ENCODE assay signal across 20 mouse cellular contexts in genomic region chr5:14539961-14540627, GRCm38 (mm10). TPM values are rescaled to one million over a fixed set of nuclear protein-coding genes. Genes with fewer than 3 reads are reported as not detected.
DNase-seq lines count a peak whose midpoint lies in the region; ATAC-seq lines count a peak whose summit lies in the region.
"Had no signal": no experiment of that assay in that cellular context is flagged by ENCODE, and none has a peak within 500 bp of the region (broad histone marks: within the 10 kb centered on the region; RNA-seq: fewer than 3 reads in every experiment).

No protein-coding gene starts in this region.

- no peak overlapping the region for H3K4me3 ChIP-seq in hindbrain, embryonic 12.5 days
- H3K4me3 ChIP-seq in hindbrain, embryonic 14.5 days (replicated peaks; ENCODE audit: low read length): no peak overlapping the region
- no peak overlapping the region for H3K4me3 ChIP-seq in midbrain, embryonic 11.5 days (ENCODE audit: low read depth, low read length)
- no peak overlapping the region for H3K4me3 ChIP-seq in midbrain, embryonic 10.5 days
- H3K4me3 ChIP-seq in hindbrain, embryonic 15.5 days: no peak overlapping the region
- no peak overlapping the region for H3K4me3 ChIP-seq in midbrain, embryonic 15.5 days
- H3K4me3 ChIP-seq: heart, embryonic 15.5 days; limb, embryonic 13.5 days; liver, embryonic 15.5 days; neural tube, embryonic 15.5 days had no signal

- H3K36me3 ChIP-seq in hindbrain, embryonic 12.5 days: peaks cover 12% of the 10 kb centered on the region
- H3K36me3 ChIP-seq in hindbrain, embryonic 14.5 days (replicated peaks; ENCODE audit: control insufficient read depth, insufficient read depth): peaks cover 20% of the 10 kb centered on the region
- H3K36me3 ChIP-seq in midbrain, embryonic 11.5 days (ENCODE audit: control insufficient read depth, insufficient read depth, low read length): no peaks in the 10 kb centered on the region
- no peaks in the 10 kb centered on the region for H3K36me3 ChIP-seq in midbrain, embryonic 10.5 days
- peaks cover 15% of the 10 kb centered on the region for H3K36me3 ChIP-seq in hindbrain, embryonic 15.5 days
- H3K36me3 ChIP-seq in midbrain, embryonic 15.5 days (replicated peaks): peaks cover 13% of the 10 kb centered on the region; the same call in 1 of the 2 replicates
- H3K36me3 ChIP-seq: heart, embryonic 15.5 days; limb, embryonic 13.5 days; liver, embryonic 15.5 days had no signal

- H3K27ac ChIP-seq in hindbrain, embryonic 12.5 days: no peak overlapping the region
- H3K27ac ChIP-seq in hindbrain, embryonic 14.5 days: no peak overlapping the region
- no peak overlapping the region for H3K27ac ChIP-seq in midbrain, embryonic 11.5 days (ENCODE audit: low read depth, low read length)
- no peak overlapping the region for H3K27ac ChIP-seq in midbrain, embryonic 10.5 days (replicated peaks)
- H3K27ac ChIP-seq in hindbrain, embryonic 15.5 days (replicated peaks): no peak overlapping the region
- no peak overlapping the region for H3K27ac ChIP-seq in midbrain, embryonic 15.5 days
- H3K27ac ChIP-seq: heart, embryonic 15.5 days; limb, embryonic 13.5 days; liver, embryonic 15.5 days; neural tube, embryonic 15.5 days had no signal

- no peak overlapping the region for H3K9ac ChIP-seq in hindbrain, embryonic 12.5 days
- no peak overlapping the region for H3K9ac ChIP-seq in hindbrain, embryonic 14.5 days
- H3K9ac ChIP-seq in midbrain, embryonic 11.5 days (ENCODE audit: low read length): no peak overlapping the region
- no peak overlapping the region for H3K9ac ChIP-seq in hindbrain, embryonic 15.5 days
- H3K9ac ChIP-seq in midbrain, embryonic 15.5 days: no peak overlapping the region
- H3K9ac ChIP-seq: heart, embryonic 15.5 days; limb, embryonic 13.5 days; liver, embryonic 15.5 days; neural tube, embryonic 15.5 days had no signal

- ATAC-seq in hindbrain, embryonic 12.5 days (ENCODE audit: low FRiP score): peak; percentile 61; the same call in 1 of the 2 replicates
- ATAC-seq in hindbrain, embryonic 14.5 days (ENCODE audit: low FRiP score): no peak
- ATAC-seq in midbrain, embryonic 11.5 days (ENCODE audit: low FRiP score): peak; percentile 42; the same call in 1 of the 2 replicates
- ATAC-seq in hindbrain, embryonic 15.5 days (ENCODE audit: low FRiP score, low read depth): peak; percentile 45
- ATAC-seq in midbrain, embryonic 15.5 days (replicated peaks): peak; percentile 56; the same call in 1 of the 2 replicates
- ATAC-seq: forebrain, embryonic 16.5 days; intestine, postnatal 0 days had no signal

- no peak for DNase-seq in hindbrain, embryonic 14.5 days (ENCODE audit: low spot score)
- DNase-seq in midbrain, embryonic 11.5 days (ENCODE audit: low spot score, missing footprints): no peak
- no peak for DNase-seq in midbrain, embryonic 10.5 days (ENCODE audit: low spot score)
- DNase-seq in left cerebral cortex, adult 9 months (ENCODE audit: low spot score in 2 of 2): no peak
- DNase-seq in layer of hippocampus, adult 9-10 months (ENCODE audit: low spot score): no peak
- DNase-seq: adrenal gland, adult 2 months; gastrocnemius, postnatal 36 days; heart, postnatal 4 days; lung, postnatal 14 days; right cerebral cortex, postnatal 14 days; spleen, adult 18-20 months had no signal

- H3K4me2 ChIP-seq in hindbrain, embryonic 12.5 days (replicated peaks): no peak overlapping the region
- H3K4me2 ChIP-seq in hindbrain, embryonic 14.5 days (replicated peaks): no peak overlapping the region
- no peak overlapping the region for H3K4me2 ChIP-seq in midbrain, embryonic 11.5 days
- H3K4me2 ChIP-seq in hindbrain, embryonic 15.5 days: no peak overlapping the region
- H3K4me2 ChIP-seq in midbrain, embryonic 15.5 days: no peak overlapping the region
- H3K4me2 ChIP-seq: heart, embryonic 15.5 days; limb, embryonic 13.5 days; liver, embryonic 15.5 days; neural tube, embryonic 15.5 days had no signal

- 78% methylated on average over 13 of the region's 13 CpGs for WGBS in hindbrain, embryonic 12.5 days
- WGBS in hindbrain, embryonic 14.5 days: 80% methylated on average over 13 of the region's 13 CpGs
- WGBS in midbrain, embryonic 11.5 days: 80% methylated on average over 13 of the region's 13 CpGs
- 78% methylated on average over 13 of the region's 13 CpGs for WGBS in midbrain, embryonic 10.5 days
- WGBS in hindbrain, embryonic 15.5 days: 78% methylated on average over 13 of the region's 13 CpGs
- WGBS in midbrain, embryonic 15.5 days: 88% methylated on average over 13 of the region's 13 CpGs

- no peaks in the 10 kb centered on the region for H3K9me3 ChIP-seq in hindbrain, embryonic 12.5 days (replicated peaks)
- no peaks in the 10 kb centered on the region for H3K9me3 ChIP-seq in hindbrain, embryonic 14.5 days (ENCODE audit: control insufficient read depth, low read length)
- H3K9me3 ChIP-seq in midbrain, embryonic 11.5 days (ENCODE audit: control insufficient read depth, low read length): no peaks in the 10 kb centered on the region
- H3K9me3 ChIP-seq in midbrain, embryonic 10.5 days (replicated peaks): no peaks in the 10 kb centered on the region
- H3K9me3 ChIP-seq in hindbrain, embryonic 15.5 days: no peaks in the 10 kb centered on the region
- no peaks in the 10 kb centered on the region for H3K9me3 ChIP-seq in midbrain, embryonic 15.5 days
- H3K9me3 ChIP-seq: heart, embryonic 15.5 days; limb, embryonic 13.5 days; liver, embryonic 15.5 days; neural tube, embryonic 15.5 days had no signal

- no peaks in the 10 kb centered on the region for H3K4me1 ChIP-seq in hindbrain, embryonic 12.5 days
- no peaks in the 10 kb centered on the region for H3K4me1 ChIP-seq in hindbrain, embryonic 14.5 days (replicated peaks; ENCODE audit: control insufficient read depth, insufficient read depth, low read length)
- no peaks in the 10 kb centered on the region for H3K4me1 ChIP-seq in midbrain, embryonic 11.5 days (ENCODE audit: control insufficient read depth, insufficient read depth, low read length)
- no peaks in the 10 kb centered on the region for H3K4me1 ChIP-seq in midbrain, embryonic 10.5 days
- H3K4me1 ChIP-seq in hindbrain, embryonic 15.5 days (replicated peaks): peaks cover 4% of the 10 kb centered on the region; the same call in 1 of the 2 replicates
- H3K4me1 ChIP-seq in midbrain, embryonic 15.5 days: 0 out of 2 replicates have a peak, but pooled peaks cover 4% of the 10 kb centered on the region
- H3K4me1 ChIP-seq: heart, embryonic 15.5 days; limb, embryonic 13.5 days; liver, embryonic 15.5 days had no signal

- H3K27me3 ChIP-seq in hindbrain, embryonic 12.5 days: no peaks in the 10 kb centered on the region
- H3K27me3 ChIP-seq in hindbrain, embryonic 14.5 days (ENCODE audit: control insufficient read depth, insufficient read depth, low read length): no peaks in the 10 kb centered on the region
- no peaks in the 10 kb centered on the region for H3K27me3 ChIP-seq in midbrain, embryonic 11.5 days (ENCODE audit: control insufficient read depth, insufficient read depth, low read length)
- no peaks in the 10 kb centered on the region for H3K27me3 ChIP-seq in midbrain, embryonic 10.5 days (ENCODE audit: low read depth, poor library complexity, severe bottlenecking)
- no peaks in the 10 kb centered on the region for H3K27me3 ChIP-seq in hindbrain, embryonic 15.5 days
- H3K27me3 ChIP-seq in midbrain, embryonic 15.5 days (replicated peaks): no peaks in the 10 kb centered on the region
- H3K27me3 ChIP-seq: heart, embryonic 15.5 days; limb, embryonic 13.5 days; liver, embryonic 15.5 days; neural tube, embryonic 15.5 days had no signal

RNA-seq across cellular contexts. Expression of gene Pclo, which starts 25.4 kb away (rescaled TPM):
- polyA plus RNA-seq in hindbrain, embryonic 12.5 days (2016; fragmentation: Nextera tagmentation; extraction: Ambion mirVana): 4.2 and 4.6 TPM in 2 replicates
- polyA plus RNA-seq in hindbrain, embryonic 14.5 days (2014; fragmentation: Nextera tagmentation; extraction: Ambion mirVana): 20.9 and 22.0 TPM in 2 replicates
- polyA plus RNA-seq in midbrain, embryonic 11.5 days (2014; fragmentation: Nextera tagmentation; extraction: Ambion mirVana): 2.0 and 2.3 TPM in 2 replicates
- 0.60 and 1.0 TPM in 2 replicates for polyA plus RNA-seq in midbrain, embryonic 10.5 days (2016; fragmentation: Nextera tagmentation; extraction: Ambion mirVana)
- 13.4 and 13.5 TPM in 2 replicates for polyA plus RNA-seq in hindbrain, embryonic 15.5 days (2015; fragmentation: Nextera tagmentation; extraction: Ambion mirVana)
- polyA plus RNA-seq in midbrain, embryonic 15.5 days (2015; fragmentation: Nextera tagmentation; extraction: Ambion mirVana): 12.2 and 13.5 TPM in 2 replicates
- polyA plus RNA-seq: liver, embryonic 15.5 days had no signal
